ENCODE assay signal across 1 mouse cellular context in the genomic region with DNA sequence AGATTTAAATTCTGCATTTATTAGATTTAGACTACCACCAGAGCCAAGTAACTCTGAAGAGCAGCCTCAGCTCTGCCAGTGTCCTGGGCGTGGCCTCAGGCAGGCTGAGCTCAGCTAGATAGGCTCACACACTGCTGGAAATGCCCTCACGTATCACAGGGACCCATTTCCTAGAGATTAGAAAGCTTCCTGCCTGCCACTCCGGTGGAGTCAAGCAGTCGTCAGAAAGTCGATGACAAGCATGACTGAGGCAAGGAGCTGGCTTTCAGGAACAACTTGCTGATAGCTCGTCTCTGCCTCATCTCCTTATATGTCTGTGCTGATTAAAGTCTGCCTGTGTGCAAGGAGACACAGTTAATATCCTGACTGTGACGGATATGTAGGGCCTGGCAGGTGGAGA.
A peak's percentile ranks its signal among the peaks of the same experiment; 100 is the strongest.
TF ChIP-seq lines count a peak whose summit lies in the region.

No protein-coding gene starts in this region.

TF ChIP-seq in MEL, 35 proteins besides CTCF, POLR2A, EP300 and RAD21 (continued from another document):
- TF ChIP-seq KAT2A (conservative IDR thresholded peaks at IDR 0.05; ENCODE audit: low read depth, low read length) = no peak
- no peak for TF ChIP-seq ZC3H11A (IDR thresholded peaks at IDR 0.05; ENCODE audit: low read depth, low read length)
- peak; percentile 34; the same call in 1 of the 2 replicates for TF ChIP-seq MAFK (IDR thresholded peaks at IDR 0.05; ENCODE audit: borderline replicate concordance, low read depth, low read length)
- 0 out of 2 replicates have a peak, but pooled peaks have one; percentile 19 for TF ChIP-seq USF1 (IDR thresholded peaks at IDR 0.05; ENCODE audit: low read depth, low read length)
- peak; percentile 67 for TF ChIP-seq TBP (IDR thresholded peaks at IDR 0.05; ENCODE audit: low read depth, low read length)
- peak; percentile 85 for TF ChIP-seq GATA1 (IDR thresholded peaks at IDR 0.05; ENCODE audit: low read depth, low read length)
- peak; percentile 56; the same call in 1 of the 2 replicates for TF ChIP-seq NELFE (IDR thresholded peaks at IDR 0.05; ENCODE audit: low read depth, low read length)
- TF ChIP-seq USF2 (IDR thresholded peaks at IDR 0.05; ENCODE audit: borderline replicate concordance in 1 of 2, insufficient read depth in 1 of 2, low read depth in 1 of 2, low read length in 2 of 2) = no peak
- no peak for TF ChIP-seq E2F4 (IDR thresholded peaks at IDR 0.05; ENCODE audit: borderline replicate concordance, low read depth, low read length)
- no peak for TF ChIP-seq ZKSCAN1 (IDR thresholded peaks at IDR 0.05; ENCODE audit: low read depth, low read length)
- TF ChIP-seq ZMIZ1 (IDR thresholded peaks at IDR 0.05; ENCODE audit: low read depth, low read length) = no peak
- TF ChIP-seq HCFC1 (IDR thresholded peaks at IDR 0.05; ENCODE audit: low read depth, low read length) = peak; percentile 42; the same call in 1 of the 2 replicates
- TF ChIP-seq BHLHE40 (IDR thresholded peaks at IDR 0.05; ENCODE audit: borderline replicate concordance, low read depth, low read length) = peak; percentile 59; the same call in 1 of the 2 replicates
- peak; percentile 91 for TF ChIP-seq ETS1 (IDR thresholded peaks at IDR 0.05; ENCODE audit: low read depth, low read length)
- TF ChIP-seq TAL1 (IDR thresholded peaks at IDR 0.05; ENCODE audit: low read length) = peak; percentile 37
- peak; percentile 16; the same call in 1 of the 2 replicates for TF ChIP-seq JUND (IDR thresholded peaks at IDR 0.05; ENCODE audit: low read depth, low read length)
- peak; percentile 51; the same call in 1 of the 2 replicates for TF ChIP-seq ELF1 (IDR thresholded peaks at IDR 0.05; ENCODE audit: low read depth, low read length)
- TF ChIP-seq SMC3 (IDR thresholded peaks at IDR 0.05; ENCODE audit: low read depth, low read length) = peak; percentile 12; the same call in 1 of the 2 replicates
- no peak for TF ChIP-seq MYB (IDR thresholded peaks at IDR 0.05; ENCODE audit: low read depth, low read length)
